Mouse (Mus musculus): ENCODE results near the gene Hoxd4.

Gene Hoxd4

GRCm38 (mm10) chr2:74741252-74741978 lies 29.7 kb downstream of the Hoxd4 start:
- no peak for DNase-seq (ENCODE audit: low read depth, low spot score)

- no peak for DNase-seq (ENCODE audit: low read depth, low spot score)
Measured at GRCm38 (mm10) chr2:74741979-74742277, 30.2 kb downstream of the Hoxd4 start.

DNA sequence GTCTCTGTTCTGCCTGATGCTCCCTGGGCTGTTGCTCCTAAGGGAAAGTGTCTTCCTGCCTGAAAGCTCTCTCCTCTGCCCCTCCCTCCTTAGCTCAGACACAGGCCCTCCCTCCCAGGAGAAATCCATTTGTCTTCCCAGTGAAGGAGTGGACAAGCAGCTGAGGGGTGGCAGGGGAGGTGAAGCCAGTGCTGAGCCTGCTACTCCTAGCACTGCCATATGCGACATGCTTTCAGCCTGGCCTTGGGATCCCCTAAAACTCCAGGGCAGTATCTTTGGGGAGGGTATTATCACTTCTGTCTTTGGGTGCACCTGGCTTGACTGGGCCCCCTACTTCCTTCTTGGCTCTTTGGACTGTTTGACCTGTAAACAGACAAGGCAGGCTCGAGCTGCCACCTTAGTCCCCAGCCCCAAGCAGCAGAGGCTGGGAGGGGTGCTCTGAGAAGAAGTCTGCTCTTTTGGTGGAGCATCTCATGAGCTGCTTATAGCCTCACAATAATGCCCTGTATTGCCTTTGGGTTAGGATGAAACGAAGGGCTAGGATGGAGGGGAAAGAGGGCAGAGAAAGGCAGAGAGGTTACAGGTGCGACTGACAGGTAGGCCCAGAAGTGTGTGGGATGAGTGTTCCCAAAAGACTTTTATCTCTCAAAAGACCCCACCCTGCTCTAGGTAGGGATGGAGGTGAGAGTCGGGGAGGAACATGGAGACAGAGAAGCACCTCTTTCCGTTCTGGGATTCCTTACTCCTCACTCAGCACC lies 34.0 kb downstream of the Hoxd4 start:
- DNase-seq (ENCODE audit: low read depth, low spot score): no peak

DNA sequence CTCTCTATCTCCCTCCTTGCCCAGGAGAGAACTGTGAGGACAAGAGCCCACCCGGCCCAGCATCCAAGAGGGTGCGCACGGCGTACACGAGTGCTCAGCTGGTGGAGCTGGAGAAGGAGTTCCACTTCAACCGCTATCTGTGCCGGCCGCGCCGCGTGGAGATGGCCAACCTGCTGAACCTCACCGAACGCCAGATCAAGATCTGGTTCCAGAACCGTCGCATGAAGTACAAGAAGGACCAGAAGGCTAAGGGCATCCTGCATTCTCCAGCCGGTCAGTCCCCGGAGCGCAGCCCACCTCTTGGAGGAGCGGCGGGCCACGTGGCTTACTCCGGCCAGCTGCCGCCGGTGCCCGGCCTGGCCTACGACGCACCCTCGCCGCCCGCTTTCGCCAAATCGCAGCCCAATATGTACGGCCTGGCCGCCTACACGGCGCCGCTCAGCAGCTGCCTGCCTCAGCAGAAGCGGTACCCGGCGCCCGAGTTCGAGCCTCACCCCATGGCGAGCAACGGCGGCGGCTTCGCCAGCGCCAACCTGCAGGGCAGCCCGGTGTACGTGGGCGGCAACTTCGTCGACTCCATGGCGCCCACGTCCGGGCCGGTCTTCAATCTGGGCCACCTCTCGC lies 34.7 kb downstream of the Hoxd4 start:
- DNase-seq (ENCODE audit: low read depth, low spot score): no peak

- no peak for DNase-seq (ENCODE audit: low read depth, low spot score)
Measured at GRCm38 (mm10) chr2:74747006-74747405, 35.3 kb downstream of the Hoxd4 start.

DNA sequence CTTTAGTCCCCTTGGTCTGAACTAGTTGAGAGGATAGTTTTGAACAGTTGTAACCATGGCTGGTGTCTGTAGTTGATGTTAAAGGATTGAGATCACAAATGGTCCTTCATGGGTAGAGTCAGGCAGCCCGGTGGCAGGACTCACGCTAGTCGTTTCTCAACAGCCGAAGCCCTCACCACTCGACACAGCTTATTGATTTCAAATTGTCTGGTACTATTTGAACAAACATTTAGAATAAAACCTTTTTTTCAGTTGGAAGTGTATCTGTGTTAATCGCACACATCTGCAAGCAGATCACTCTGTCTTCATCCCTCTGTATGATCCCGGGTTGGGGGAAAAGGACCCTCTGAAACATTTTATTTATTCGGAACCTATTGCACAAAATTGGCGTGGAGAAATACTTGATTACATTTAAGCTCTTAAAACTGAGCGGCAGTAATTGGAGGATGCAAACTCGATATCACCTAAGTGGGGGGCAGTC lies 36.0 kb downstream of the Hoxd4 start:
- DNase-seq (ENCODE audit: low read depth, low spot score): no peak

DNA sequence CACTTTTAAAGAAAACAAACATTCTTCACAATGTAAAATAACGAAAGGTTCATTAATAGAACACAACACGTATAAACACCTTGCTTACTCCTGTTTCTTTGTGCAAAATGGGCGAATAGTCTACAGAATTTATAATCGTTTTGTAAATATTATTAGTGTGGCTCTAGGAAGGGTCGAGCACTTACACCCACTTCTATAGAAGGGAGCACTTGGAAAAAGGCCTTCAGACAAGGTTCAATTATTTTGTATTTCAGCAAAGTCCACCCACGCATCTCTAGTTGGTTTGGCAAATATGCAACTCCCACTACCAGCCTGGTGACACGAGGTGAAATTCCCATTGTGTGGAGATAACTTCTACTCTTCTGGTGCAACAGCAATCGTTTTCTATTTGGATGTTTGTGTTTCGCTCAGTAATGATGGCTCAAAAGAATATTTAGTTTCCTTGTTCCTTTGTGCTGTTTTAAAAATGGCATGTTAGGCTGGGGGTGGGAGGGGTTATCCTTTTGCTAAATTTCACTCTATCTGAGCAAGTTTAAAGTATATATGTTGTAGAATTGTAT lies 36.8 kb downstream of the Hoxd4 start:
- DNase-seq (ENCODE audit: low read depth, low spot score): no peak

DNA sequence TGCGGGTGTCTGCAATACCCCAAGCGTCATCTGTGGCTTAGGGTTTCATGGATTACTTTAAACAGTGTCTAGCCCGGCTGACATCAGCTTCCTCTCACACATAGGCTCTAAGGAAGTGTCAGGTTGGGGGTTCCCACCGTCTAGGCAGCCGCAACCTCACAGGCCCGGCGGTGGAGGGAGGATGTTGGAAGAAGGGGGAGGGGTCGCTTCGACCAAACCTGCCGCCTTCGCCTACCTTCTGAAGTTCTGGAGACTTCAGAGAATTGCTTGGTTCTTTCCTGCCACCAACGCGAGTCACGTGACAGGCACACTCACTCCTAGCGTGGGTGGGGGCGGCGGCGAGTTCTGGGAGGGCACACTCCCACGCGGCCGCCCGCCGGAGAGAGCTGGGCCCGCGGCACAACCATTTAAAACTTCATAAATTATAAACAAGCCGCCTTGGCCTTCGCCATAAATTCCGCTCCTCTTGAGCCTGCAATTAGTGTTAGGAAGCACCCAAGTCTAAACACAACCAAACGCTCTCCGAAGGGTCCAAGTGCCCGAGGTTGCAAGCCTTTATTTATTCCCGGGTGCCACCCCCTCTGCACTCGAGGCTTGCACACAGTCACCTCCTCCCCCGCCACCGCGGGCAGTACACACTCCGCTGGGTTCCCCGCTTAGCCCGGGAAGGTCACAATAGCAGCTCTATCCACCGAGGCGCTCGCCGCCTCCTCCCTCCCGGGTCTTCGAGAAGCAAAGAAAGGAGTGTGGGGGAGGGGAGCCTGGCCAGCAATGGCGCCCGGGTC lies 37.8 kb downstream of the Hoxd4 start:
- DNase-seq (ENCODE audit: low read depth, low spot score): peak; percentile 66

GRCm38 (mm10) chr2:74750731-74751250 lies 39.1 kb downstream of the Hoxd4 start:
- DNase-seq (ENCODE audit: low read depth, low spot score): no peak

DNA sequence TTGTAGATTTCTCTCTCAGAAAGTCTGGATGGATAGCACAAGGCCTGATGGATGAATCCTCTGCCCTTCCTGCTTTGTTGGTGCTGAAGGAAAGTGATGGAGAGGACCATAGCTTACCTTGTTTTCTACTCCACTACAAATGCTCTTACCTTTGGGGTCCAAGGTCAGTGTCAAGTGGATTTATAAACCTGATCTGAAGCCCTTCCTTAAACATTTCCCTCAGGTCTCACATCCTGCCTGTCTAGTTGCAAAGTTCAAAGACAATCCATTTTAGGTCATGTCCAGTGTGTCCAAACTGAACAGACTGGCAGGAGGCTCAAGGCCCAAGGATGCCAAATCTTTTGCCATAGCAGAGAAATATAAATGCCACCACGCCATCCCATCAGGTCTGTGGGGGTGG lies 40.1 kb downstream of the Hoxd4 start:
- DNase-seq (ENCODE audit: low read depth, low spot score): no peak

DNA sequence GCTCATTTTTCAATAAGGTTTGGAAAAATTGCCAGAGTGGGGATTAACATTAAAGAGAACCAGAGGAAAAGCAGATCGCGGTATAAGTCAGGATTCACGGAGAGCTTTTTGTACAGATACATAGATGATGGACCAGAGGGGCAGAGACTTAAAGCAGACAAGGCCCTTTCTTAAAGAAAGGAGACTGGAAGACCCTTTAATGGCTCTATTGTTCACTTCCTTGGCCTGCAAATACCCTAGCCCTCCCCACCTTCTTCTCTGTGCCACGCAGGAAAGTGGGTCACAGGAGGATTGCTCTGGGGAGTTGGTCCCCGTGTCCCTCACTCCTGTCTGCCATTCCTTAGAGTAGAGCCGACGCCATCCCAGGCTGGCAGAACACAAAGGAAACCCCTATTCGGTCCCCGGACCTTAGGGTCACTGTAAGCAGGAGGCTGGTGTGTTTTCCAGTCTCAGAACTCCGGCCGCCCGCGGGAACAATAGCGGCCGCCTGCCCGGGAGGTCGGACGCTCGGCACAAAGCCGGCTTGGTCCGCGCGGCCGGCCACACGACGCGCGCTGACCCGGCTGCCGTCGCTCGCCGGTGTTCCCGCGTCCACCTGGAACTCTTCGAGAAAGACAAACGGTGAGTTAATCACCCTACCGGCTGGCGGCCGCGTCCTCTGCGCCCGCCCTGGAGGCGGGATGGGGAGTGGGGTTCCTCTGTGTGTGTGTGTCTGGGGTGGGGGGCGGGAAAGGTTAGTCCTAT lies 40.9 kb downstream of the Hoxd4 start:
- no peak for DNase-seq (ENCODE audit: low read depth, low spot score)

DNA sequence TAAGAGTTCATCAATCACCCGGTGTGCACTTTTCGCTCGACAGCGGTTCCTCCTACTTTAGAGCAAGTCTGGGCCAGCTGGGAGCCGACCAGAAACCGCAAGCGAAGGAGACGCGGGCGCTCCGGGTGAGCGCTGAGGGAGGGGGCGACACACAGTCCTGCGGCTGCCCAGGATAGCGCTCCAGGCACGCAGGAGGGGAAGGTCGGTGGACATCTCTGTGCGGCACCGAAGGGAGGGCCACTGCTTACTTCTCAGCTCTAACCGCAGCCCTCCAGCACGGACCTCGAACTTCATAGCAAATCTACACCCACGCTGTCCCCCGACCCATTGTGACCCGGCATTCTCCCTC lies 41.4 kb downstream of the Hoxd4 start:
- DNase-seq (ENCODE audit: low read depth, low spot score): no peak

DNA sequence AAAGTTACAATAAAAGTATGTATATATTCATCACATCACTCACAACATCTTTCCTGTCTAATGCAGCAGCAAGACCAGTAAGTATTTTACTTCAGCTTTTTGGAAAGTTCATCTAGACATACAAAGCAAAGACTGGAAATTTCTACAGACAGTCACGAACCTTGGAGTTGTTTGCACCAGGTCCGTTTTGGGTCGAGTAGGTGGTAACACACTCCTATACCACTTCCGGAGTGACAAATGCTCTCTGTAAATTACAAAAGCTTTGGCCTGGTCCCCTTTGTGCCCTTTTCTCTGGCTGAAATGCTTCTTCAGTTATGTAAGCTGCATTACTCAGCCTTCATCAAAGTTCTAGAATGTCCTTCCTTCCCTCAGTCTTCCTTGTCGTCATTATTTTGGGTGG lies 42.0 kb downstream of the Hoxd4 start:
- DNase-seq (ENCODE audit: low read depth, low spot score): no peak

DNA sequence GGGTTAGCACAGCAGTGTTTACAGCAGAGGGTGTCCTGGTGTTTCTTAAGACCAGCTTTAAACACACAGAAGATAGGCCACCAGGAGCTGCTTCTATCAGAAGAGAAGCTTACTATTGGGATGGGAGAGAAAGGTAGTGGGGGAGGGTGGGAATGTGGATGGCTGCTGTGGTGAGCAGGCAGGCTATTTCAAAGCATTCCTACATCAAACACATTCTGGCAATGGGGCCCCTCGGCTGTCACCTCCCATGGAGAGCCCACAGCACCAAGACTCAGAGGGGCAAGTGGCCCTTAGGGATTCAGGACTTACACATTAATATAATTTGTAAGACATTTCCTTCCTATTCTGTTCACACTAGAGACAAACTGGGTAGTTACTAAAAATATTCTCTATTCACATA lies 48.4 kb downstream of the Hoxd4 start:
- DNase-seq (ENCODE audit: low read depth, low spot score): no peak

DNA sequence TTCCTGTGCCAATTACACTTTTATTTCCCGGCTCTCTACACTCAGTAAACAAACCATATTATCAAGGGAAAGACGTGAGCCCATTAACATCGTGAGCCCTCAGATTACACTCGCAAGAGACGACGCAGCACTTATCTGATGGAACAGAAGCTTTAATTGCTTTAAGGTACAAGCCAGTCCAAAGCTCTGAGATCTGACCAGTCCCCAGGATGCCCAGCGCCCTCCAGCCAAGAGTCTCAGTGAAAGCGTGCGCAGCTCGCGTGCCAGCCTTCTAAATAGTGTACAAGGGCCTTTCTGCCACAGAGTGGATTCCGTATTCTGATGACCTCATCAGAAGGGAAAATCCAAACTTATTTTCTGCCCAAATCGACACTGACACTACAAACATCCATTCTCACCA lies 50.2 kb downstream of the Hoxd4 start:
- DNase-seq (ENCODE audit: low read depth, low spot score): no peak

DNA sequence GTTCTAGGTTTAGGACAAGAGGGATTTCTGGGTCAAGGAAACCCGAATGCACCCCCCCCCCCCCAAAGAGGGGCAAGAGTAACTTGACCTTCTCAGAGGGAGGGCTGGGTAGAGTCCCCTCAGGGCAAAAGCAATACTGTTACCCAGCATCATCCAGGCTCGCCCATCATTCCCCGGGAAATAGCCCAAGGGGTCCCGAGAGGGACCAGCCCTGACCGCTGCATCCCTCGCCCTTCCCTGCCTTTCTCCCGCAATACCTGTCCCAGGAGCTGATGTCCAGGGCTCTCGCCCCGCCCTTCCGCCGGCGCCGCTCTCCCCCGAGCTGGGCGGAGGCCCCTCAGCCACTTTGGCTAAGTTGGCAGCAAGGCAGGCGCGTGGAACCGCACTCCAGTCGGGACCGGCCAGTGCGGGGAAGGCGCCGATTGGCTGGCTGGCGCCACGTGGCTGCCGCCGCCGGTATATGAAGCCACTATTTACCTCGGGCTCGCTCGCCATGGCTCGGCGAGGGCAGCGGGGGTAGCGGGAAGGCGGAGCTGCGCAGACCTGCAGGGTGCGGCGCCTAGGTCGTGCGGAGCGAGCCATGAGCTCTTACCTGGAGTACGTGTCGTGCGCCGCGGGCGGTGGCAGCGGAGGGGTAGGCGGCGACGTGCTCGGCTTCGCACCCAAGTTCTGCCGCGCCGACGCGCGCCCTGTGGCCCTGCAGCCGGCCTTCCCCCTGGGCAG lies 51.0 kb downstream of the Hoxd4 start, which contains the start of gene Hoxd1:
Gene Hoxd1, plus strand, starts transcription at position 459 of the 723 bp plus-strand sequence.
- no peak for DNase-seq (ENCODE audit: low read depth, low spot score)

DNA sequence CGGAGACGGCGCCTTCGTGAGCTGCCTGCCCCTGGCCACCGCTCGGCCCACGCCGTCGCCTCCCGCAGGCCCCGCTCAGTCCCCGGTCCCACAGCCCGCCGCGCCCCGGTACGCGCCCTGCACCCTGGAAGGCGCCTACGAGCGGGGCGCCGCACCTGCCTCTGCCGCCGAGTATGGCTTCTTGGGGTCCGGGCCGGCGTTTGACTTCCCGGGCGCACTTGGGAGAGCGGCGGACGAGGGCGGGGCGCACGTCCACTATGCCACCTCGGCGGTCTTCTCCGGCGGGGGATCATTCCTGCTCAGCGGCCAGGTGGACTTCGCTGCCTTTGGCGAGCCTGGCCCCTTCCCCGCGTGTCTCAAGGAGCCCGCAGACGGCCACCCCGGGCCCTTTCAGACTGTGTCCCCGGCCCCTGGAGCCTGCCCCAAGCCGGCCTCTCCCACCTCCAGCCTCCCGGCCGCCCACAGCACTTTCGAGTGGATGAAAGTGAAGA lies 51.6 kb downstream of the Hoxd4 start:
- no peak for DNase-seq (ENCODE audit: low read depth, low spot score)

DNA sequence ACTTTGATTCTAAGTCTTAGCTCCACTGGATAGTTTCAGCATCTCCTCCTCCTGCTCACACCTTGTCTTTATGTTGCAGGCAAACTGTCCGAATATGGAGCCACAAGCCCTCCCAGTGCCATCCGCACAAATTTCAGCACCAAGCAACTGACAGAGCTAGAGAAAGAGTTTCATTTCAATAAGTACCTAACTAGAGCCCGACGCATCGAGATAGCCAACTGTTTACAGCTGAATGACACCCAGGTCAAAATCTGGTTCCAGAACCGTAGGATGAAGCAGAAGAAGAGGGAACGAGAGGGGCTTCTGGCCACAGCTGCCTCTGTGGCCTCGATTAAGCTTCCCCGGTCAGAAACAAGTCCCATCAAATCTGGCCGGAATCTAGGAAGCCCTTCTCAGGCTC lies 52.2 kb downstream of the Hoxd4 start:
- no peak for DNase-seq (ENCODE audit: low read depth, low spot score)

GRCm38 (mm10) chr2:74774359-74774758 lies 62.6 kb downstream of the Hoxd4 start:
- DNase-seq (ENCODE audit: low read depth, low spot score): no peak

Measured in CD4-positive helper T cell, adult 2 months (primary cell).